Mouse (Mus musculus) cortical plate, adult 2 months (tissue): Measurements from ENCODE around the gene Zdhhc23. TPM values are rescaled to one million over a fixed set of nuclear protein-coding genes. Genes with fewer than 3 reads are reported as not detected.
A peak's percentile ranks its signal among the peaks of the same experiment; 100 is the strongest.

Source experiments
- H3K27ac ChIP-seq: fragments of 200-500 bp; 2 replicates; pipeline ENCODE4 v1.5.1; 2012; ENCODE audit warnings: low read length, control low read depth, inconsistent platforms; ENCODE audit not compliant: insufficient read depth
- H3K4me1 ChIP-seq: fragments of 200-500 bp; 2 replicates; pipeline ENCODE4 v1.6.1; 2011; ENCODE audit warnings: low read length; ENCODE audit not compliant: control insufficient read depth, insufficient read depth
- H3K4me3 ChIP-seq: fragments of 200-500 bp; 2 replicates; pipeline ENCODE4 v1.5.1; 2011; ENCODE audit warnings: mild to moderate bottlenecking, low read length, control low read depth; ENCODE audit not compliant: insufficient read depth
- CTCF ChIP-seq: fragments of 200-500 bp; IDR thresholded peaks from 2 replicates; pipeline ENCODE4 v1.5.1; 2011; ENCODE audit warnings: mild to moderate bottlenecking, control low read depth, low read length; ENCODE audit not compliant: insufficient read depth; ENCODE audit errors: extremely low read depth
- POLR2A ChIP-seq: fragments of 200-500 bp; IDR thresholded peaks from 2 replicates; pipeline ENCODE4 v1.6.1; 2011; ENCODE audit warnings: mild to moderate bottlenecking, low read length, control low read depth; ENCODE audit not compliant: insufficient read depth; ENCODE audit errors: extremely low read depth
- polyA plus RNA-seq: library from polyadenylated mRNA; depleted of rRNA; stranded (reverse); fragments of >200 nt; gene quantifications from 2 replicates; pipeline ENCODE4 v1.2.3, GENCODE M21; 2012

Gene Zdhhc23
- polyA plus RNA-seq, 1 experiment: 16.9 TPM

DNA sequence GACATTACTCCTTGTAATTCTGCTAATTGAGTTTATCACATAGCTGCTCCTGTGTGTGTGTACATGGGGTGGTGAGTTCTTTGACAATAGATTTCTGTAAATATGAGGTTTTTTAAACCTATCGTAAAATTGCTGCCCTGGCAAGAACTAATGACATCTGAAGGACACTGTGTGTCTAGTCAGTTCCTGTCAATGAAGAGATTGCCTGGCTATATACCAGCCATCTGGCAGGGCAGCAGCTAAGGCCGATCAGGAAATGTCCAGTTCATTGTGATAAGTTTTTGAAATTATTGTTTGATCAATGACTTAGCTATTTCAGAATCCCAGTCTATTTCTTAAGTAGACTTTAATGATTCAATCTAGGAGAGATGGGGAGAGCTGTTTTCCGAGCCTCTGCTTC lies 34.2 kb downstream of the Zdhhc23 start:
- no peak overlapping the region for H3K27ac ChIP-seq
- TF ChIP-seq CTCF (no peak), POLR2A (no peak)
- H3K4me1 ChIP-seq: peaks cover 3% of the 10 kb centered on the region
- no peak overlapping the region for H3K4me3 ChIP-seq

DNA sequence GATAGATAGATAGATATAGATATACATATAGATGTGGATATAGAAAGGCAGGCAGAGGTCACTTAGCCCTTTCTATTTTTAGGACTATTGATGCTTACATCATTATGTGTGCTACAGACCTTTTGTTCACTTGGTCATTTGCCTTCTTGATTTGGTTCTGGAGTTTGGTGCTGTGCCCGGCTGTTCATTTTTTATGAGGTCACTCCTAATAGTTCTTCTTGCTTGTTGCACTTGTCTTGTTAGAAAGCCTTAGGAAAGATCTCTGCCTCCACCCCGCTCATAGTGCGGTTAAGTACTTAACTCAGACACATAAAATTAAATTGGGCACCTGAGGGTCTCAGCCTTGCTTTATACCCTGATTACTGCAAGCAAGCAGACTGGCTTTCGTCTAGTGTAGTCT lies 38.7 kb downstream of the Zdhhc23 start:
- TF ChIP-seq CTCF (no peak), POLR2A (no peak)
- Histone ChIP-seq H3K27ac (no peak overlapping the region), H3K4me1 (peaks cover 3% of the 10 kb centered on the region), H3K4me3 (no peak overlapping the region)

DNA sequence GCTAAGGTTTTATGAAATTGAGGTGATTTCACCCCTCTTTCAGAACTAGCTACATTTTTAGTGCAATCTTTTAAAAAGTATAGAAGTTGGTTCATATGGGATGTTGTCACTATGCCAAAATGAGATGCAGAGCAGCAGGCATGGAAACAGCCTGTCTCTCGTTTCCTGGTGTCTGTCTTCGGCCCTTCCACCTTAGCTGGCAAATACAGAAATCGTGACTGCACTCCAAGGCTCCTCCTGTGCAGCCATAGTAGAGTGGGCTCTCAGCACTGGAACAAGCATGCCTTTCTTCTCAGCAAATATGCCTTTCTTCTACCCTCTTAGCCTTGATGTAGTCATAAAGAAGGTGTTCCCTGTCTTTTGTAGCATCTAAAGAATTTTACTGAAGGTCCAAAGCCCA lies 43.7 kb downstream of the Zdhhc23 start:
- Histone ChIP-seq H3K4me3 (no peak overlapping the region), H3K4me1 (peaks cover 14% of the 10 kb centered on the region), H3K27ac (peak overlapping the region; percentile 94)
- no peak for TF ChIP-seq CTCF
- no peak for TF ChIP-seq POLR2A

DNA sequence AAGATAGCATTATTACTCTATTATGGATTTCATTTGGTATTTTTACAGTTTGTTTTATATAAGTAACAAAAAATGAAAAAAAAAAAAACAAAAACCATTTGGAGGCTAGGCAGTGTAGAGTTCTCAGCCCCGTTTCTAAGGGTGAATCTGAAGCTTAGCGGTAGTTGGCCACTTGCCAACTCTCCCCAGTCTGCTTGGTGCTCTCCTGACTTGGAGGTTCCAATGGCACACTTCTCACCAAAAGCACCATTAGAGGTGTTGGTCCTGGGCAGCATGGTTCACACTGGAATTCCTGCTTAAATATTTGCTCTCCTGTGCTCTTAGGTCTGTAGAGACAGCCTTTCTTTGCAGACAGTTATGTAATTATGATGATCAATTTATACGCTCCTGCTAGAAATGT lies 44.2 kb downstream of the Zdhhc23 start:
- Histone ChIP-seq H3K4me1 (peaks cover 14% of the 10 kb centered on the region), H3K27ac (peak overlapping the region; percentile 72), H3K4me3 (no peak overlapping the region)
- TF ChIP-seq CTCF (no peak), POLR2A (no peak)

DNA sequence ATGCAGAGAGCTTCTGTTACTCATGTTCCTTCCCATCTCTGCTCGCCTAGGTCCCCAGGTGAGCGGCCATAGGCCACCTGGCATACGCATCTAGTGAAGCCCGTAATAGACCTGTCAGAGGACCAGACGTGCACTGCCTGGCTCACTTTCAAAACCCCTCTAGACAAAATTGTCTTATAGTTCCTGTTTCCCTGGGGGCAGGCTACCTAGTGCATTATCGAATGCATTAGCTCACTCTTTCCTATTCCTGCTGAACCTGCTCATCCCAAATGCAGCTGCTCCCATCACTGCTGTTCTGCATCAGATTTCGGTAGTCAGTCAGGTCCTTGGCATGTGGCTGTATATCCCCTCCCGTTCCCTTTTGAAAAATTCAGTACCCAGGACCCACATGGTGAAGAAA lies 44.7 kb downstream of the Zdhhc23 start:
- peaks cover 14% of the 10 kb centered on the region for H3K4me1 ChIP-seq
- H3K4me3 ChIP-seq: no peak overlapping the region
- peak overlapping the region; percentile 35; the same call in 1 of the 2 replicates for H3K27ac ChIP-seq
- no peak for TF ChIP-seq POLR2A
- TF ChIP-seq CTCF: no peak

DNA sequence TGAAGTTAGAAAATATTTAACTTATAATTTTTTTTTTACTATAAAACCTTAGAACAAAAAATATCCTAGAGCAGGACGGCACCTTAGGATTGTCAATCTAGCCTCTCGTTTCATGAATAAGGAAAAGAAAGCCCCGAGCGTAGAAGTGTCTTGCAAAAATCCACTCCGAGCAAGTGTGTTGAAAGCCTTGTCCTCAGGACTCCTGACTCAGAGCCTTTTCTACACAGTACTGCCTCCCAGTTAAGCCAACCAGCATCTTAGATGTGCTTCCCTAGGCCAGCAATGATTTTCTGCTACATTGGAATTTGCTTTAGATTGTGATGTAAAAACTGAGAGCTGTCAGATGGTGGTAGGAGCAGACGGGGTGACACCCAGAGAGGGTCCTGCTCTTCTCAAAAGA lies 46.5 kb downstream of the Zdhhc23 start:
- H3K4me3 ChIP-seq: no peak overlapping the region
- no peak for TF ChIP-seq CTCF
- no peak for TF ChIP-seq POLR2A
- H3K27ac ChIP-seq: no peak overlapping the region; the same call in 1 of the 2 replicates
- H3K4me1 ChIP-seq: peaks cover 14% of the 10 kb centered on the region

DNA sequence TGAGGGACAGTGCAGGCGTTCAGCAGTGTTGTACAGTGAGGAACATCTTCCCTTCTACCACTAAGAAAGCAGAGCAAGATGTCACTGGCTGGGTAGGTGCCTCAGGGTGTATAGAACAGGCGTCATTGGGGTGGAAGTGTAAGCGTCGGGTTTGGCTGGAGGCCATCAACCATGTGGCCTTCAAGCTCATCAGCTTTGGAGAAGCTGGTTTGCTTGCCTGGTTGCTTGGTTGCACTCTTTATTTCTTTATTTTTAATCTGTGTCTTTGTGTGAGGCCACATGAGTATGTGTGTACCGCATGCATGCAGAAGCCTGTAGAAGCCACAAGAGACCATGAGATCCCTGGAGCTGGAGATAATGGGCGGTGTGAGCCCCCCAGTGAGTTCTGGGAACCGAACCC lies 47.3 kb downstream of the Zdhhc23 start:
- no peak overlapping the region for H3K27ac ChIP-seq

DNA sequence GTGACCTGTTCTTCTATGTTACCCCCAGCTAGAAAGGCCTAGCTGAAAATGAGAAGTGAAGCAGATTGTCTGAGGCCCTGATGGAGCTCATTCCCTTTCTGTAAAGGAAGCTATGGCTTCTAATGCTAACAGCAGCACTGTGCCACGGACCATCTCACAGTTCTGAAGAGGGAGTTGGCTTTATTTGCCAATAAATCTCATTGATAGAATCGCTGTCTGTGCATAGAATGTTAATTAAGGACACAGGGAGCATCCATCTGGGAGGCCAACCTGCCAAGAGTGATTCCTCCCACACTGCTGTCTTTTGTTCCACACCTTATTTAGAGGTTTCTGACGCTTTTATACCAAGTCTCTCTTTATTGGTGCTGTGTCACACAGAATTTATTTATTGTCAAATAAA lies 48.1 kb downstream of the Zdhhc23 start:
- TF ChIP-seq POLR2A (no peak), CTCF (no peak)
- Histone ChIP-seq H3K4me3 (no peak overlapping the region), H3K27ac (no peak overlapping the region), H3K4me1 (peaks cover 14% of the 10 kb centered on the region)

More for the DNA sequence above, 47.3 kb downstream of the Zdhhc23 start:
- peaks cover 14% of the 10 kb centered on the region for H3K4me1 ChIP-seq
- no peak overlapping the region for H3K4me3 ChIP-seq
- TF ChIP-seq CTCF (no peak), POLR2A (no peak)

DNA sequence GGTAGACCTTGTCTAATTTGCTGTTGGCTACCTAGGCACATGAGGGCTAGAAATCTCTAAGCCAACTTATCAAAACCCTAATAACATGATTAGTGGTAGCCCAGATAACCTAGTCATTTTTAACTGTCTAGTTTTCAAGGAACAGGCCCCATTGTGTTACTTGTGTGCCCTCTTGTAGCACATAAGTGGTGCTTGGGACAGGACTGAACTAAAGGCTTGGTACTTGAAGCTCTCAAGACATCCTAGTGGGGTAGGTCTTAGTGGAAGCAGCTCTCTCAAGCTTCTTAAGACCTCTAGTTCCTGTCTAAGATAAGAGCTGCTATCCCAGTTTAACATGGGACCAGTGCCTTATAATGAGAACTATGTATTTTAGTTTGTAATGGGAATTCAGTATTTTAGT lies 49.0 kb downstream of the Zdhhc23 start:
- no peak for TF ChIP-seq POLR2A
- no peak for TF ChIP-seq CTCF
- Histone ChIP-seq H3K4me3 (no peak overlapping the region), H3K27ac (no peak overlapping the region), H3K4me1 (peaks cover 11% of the 10 kb centered on the region)

DNA sequence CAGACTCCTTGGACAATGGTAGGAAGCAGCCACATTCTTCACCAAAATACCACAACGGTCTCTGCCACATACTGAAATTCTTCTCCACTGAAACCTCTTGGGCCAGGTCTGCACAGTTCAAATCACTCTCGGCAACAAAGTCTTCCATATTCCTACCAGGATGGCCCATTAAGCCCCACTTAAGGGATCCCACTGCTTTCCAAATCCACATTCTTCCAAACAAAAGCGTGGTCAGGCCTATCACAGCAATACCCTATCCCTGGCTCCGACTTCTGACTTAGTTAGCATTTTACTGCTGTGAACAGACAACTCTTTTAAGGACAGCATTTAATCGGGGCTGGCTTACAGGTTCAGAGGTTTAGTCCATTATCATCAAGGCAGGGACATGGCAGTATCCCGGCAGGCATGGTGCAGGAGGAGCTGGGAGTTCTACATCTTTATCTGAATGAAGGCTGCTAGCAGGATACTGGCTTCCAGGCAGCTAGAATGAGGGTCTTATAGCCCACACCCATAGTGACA lies 53.2 kb downstream of the Zdhhc23 start, which contains the start of gene Qtrt2:
TSS of gene Qtrt2 (minus strand) at position 469 of the 519 bp plus-strand sequence.
- Histone ChIP-seq H3K27ac (no peak within 1 kb of the TSS), H3K4me1 (peaks cover 3% of the 10 kb centered on the region; the same call in 1 of the 2 replicates), H3K4me3 (no peak within 1 kb of the TSS)
- TF ChIP-seq POLR2A: no peak
- TF ChIP-seq CTCF: no peak

DNA sequence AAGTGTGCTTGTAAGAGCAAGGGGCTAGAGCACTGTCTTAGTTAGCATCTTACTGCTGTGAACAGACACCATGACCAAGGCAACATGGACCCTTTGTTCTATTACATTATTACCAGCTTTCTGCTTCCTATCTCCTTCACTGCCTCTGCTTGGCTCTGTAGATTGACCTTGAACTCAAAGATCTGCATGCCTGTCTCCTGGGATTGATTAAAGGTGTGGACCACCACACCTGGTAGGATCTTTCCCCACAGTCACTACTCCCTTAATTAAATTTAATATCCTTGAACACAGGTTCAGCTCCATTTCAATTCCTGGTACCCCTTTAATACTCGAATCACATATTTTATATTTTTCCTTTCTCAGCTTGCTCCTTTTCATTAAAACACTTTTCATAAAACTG lies 53.7 kb downstream of the Zdhhc23 start:
- TF ChIP-seq POLR2A: no peak
- TF ChIP-seq CTCF: no peak
- Histone ChIP-seq H3K4me3 (no peak overlapping the region), H3K27ac (no peak overlapping the region), H3K4me1 (peaks cover 2% of the 10 kb centered on the region; the same call in 1 of the 2 replicates)
